Mouse (Mus musculus): ENCODE data around the gene Smim27. TPM values are rescaled to one million over a fixed set of nuclear protein-coding genes. Genes with fewer than 3 reads are reported as not detected.
A peak's percentile ranks its signal among the peaks of the same experiment; 100 is the strongest.

The Smim27 gene
- total RNA-seq (2021): 10 to 100 TPM; 34.2 to 34.7 TPM

GRCm38 (mm10) chr4:40269430-40270032, at the start of gene Smim27, which contains the start of gene Topors:
Smim27 (plus strand) TSS chr4:40269579.
Topors (minus strand) TSS chr4:40269850.
- intact Hi-C loops (cut with DNase I): loop anchor here (1.0 kb wide), 1 partner anchor 30 kb away; the partner anchor contains the start of gene Ddx58
- DNase-seq: peak; percentile 98

GRCm38 (mm10) chr4:40220437-40220836, 48.9 kb upstream of the Smim27 start:
- intact Hi-C loops (cut with DNase I): no loop called here
- DNase-seq: no peak

- no peak for DNase-seq
- intact Hi-C loops (cut with DNase I): no loop called here
Measured at GRCm38 (mm10) chr4:40221004-40221760, 48.2 kb upstream of the Smim27 start.

GRCm38 (mm10) chr4:40221876-40222585, 47.3 kb upstream of the Smim27 start:
- intact Hi-C loops (cut with DNase I): no loop called here
- DNase-seq: no peak

GRCm38 (mm10) chr4:40226095-40226494, 43.3 kb upstream of the Smim27 start:
- intact Hi-C loops (cut with DNase I): no loop called here

GRCm38 (mm10) chr4:40227131-40227530, 42.2 kb upstream of the Smim27 start:
- intact Hi-C loops (cut with DNase I): no loop called here

More at GRCm38 (mm10) chr4:40226095-40226494, 43.3 kb upstream of the Smim27 start:
- no peak for DNase-seq

GRCm38 (mm10) chr4:40227886-40228285, 41.5 kb upstream of the Smim27 start:
- no peak for DNase-seq
- intact Hi-C loops (cut with DNase I): no loop called here

More at GRCm38 (mm10) chr4:40227131-40227530, 42.2 kb upstream of the Smim27 start:
- no peak for DNase-seq

- peak in 1 of 2 experiments; percentile 11 for DNase-seq
- intact Hi-C loops (cut with DNase I): no loop called here
Measured at GRCm38 (mm10) chr4:40229723-40230122, 39.7 kb upstream of the Smim27 start.

GRCm38 (mm10) chr4:40233062-40233664, 36.2 kb upstream of the Smim27 start:
- intact Hi-C loops (cut with DNase I): no loop called here
- no peak for DNase-seq

GRCm38 (mm10) chr4:40234256-40234655, 35.1 kb upstream of the Smim27 start:
- no peak for DNase-seq
- intact Hi-C loops (cut with DNase I): no loop called here

- intact Hi-C loops (cut with DNase I): no loop called here
- DNase-seq: no peak
Measured at GRCm38 (mm10) chr4:40236829-40237228, 32.5 kb upstream of the Smim27 start.

GRCm38 (mm10) chr4:40238483-40239408, 30.6 kb upstream of the Smim27 start:
- DNase-seq: peak; percentile 68
- intact Hi-C loops (cut with DNase I): loop anchor here (1.0 kb wide), 1 partner anchor 31 kb away; the partner anchor contains the start of genes Smim27 and Topors

- peak; percentile 39 to 58 for DNase-seq
- intact Hi-C loops (cut with DNase I): loop anchor here (1.0 kb wide), 1 partner anchor 30 kb away; the partner anchor contains the start of genes Smim27 and Topors
Measured at GRCm38 (mm10) chr4:40239409-40240271, 29.7 kb upstream of the Smim27 start, which contains the start of gene Ddx58. Ddx58 (minus strand) TSS chr4:40239828.

GRCm38 (mm10) chr4:40240272-40240744, 29.1 kb upstream of the Smim27 start:
- intact Hi-C loops (cut with DNase I): no loop called here
- peak in 1 of 2 experiments; percentile 17 for DNase-seq

GRCm38 (mm10) chr4:40241928-40242327, 27.5 kb upstream of the Smim27 start:
- DNase-seq: no peak
- intact Hi-C loops (cut with DNase I): no loop called here

GRCm38 (mm10) chr4:40243006-40243405, 26.4 kb upstream of the Smim27 start:
- intact Hi-C loops (cut with DNase I): no loop called here
- no peak for DNase-seq

- intact Hi-C loops (cut with DNase I): no loop called here
Measured at GRCm38 (mm10) chr4:40244035-40244434, 25.3 kb upstream of the Smim27 start.

GRCm38 (mm10) chr4:40250984-40251383, 18.4 kb upstream of the Smim27 start:
- no peak for DNase-seq
- intact Hi-C loops (cut with DNase I): no loop called here

More at GRCm38 (mm10) chr4:40244035-40244434, 25.3 kb upstream of the Smim27 start:
- DNase-seq: no peak
